Mouse (Mus musculus) forebrain, embryonic 14.5 days (tissue): ENCODE results near the gene Aire. TPM values are rescaled to one million over a fixed set of nuclear protein-coding genes. Genes with fewer than 3 reads are reported as not detected.

Experiments used
- ATAC-seq: fragments of 200-750 bp; cut with Nextera tagmentation; 2 replicates; pipeline ENCODE4 v1.8.0; 2017; ENCODE audit warnings: mild to moderate bottlenecking, moderate library complexity
- DNase-seq: peaks from one replicate; pipeline ENCODE4 v3.0.0-alpha.2; 2015; ENCODE audit warnings: low spot score
- H3K27ac ChIP-seq: fragments of 300-500 bp; sonication (generic); 2 replicates; pipeline ENCODE4 v1.5.1; 2014; ENCODE audit warnings: low read depth, mild to moderate bottlenecking, control low read depth, low read length, moderate library complexity
- H3K27me3 ChIP-seq: fragments of 300-500 bp; sonication (generic); replicated peaks from 2 replicates; pipeline ENCODE4 v1.6.1; 2014; ENCODE audit warnings: low read length, control low read depth, mixed read lengths; ENCODE audit not compliant: control insufficient read depth, insufficient read depth
- H3K36me3 ChIP-seq: fragments of 300-500 bp; sonication (generic); 2 replicates; pipeline ENCODE4 v1.6.1; 2014; ENCODE audit warnings: low read length, control low read depth; ENCODE audit not compliant: control insufficient read depth, insufficient read depth
- H3K4me1 ChIP-seq: fragments of 300-500 bp; sonication (generic); 2 replicates; pipeline ENCODE4 v1.6.1; 2014; ENCODE audit warnings: antibody characterized with exemption, low read length, control low read depth; ENCODE audit not compliant: control insufficient read depth, insufficient read depth
- H3K4me2 ChIP-seq: fragments of 300-500 bp; sonication (generic); 2 replicates; pipeline ENCODE4 v1.6.1; 2014; ENCODE audit warnings: mild to moderate bottlenecking, control low read depth, low read length
- H3K4me3 ChIP-seq: fragments of 300-500 bp; sonication (generic); 2 replicates; pipeline ENCODE4 v1.5.1; 2014; ENCODE audit warnings: low read depth, low read length, control low read depth
- H3K9ac ChIP-seq: fragments of 300-500 bp; sonication (generic); 2 replicates; pipeline ENCODE4 v1.6.1; 2014; ENCODE audit warnings: mild to moderate bottlenecking, low read length, control low read depth, moderate library complexity
- H3K9me3 ChIP-seq: fragments of 300-500 bp; sonication (generic); replicated peaks from 2 replicates; pipeline ENCODE4 v1.6.1; 2016; ENCODE audit warnings: low read length, control low read depth, mixed read lengths; ENCODE audit not compliant: control insufficient read depth
- WGBS: fragments of 180-500 bp; shearing (Covaris S2); extraction: QIAGEN DNeasy Blood & Tissue Kit; methylation state at CpG from one replicate; pipeline ENCODE4 v1.1.7; 2014; 5-methylcytosine and 5-hydroxymethylcytosine counted together
- polyA plus RNA-seq: library from polyadenylated mRNA; unstranded; fragments of >200 nt; fragmentation: Nextera tagmentation; extraction: Ambion mirVana; gene quantifications from 2 replicates; pipeline ENCODE4 v1.2.1, GENCODE M21; 2014

The Aire gene
- polyA plus RNA-seq, 1 experiment from 2014 or later: 0.14 TPM

- peak overlapping the region; percentile 93 for H3K27ac ChIP-seq
- H3K4me2 ChIP-seq: peak overlapping the region; percentile 61
- peak overlapping the region; percentile 88 for H3K9ac ChIP-seq
- no peaks in the 10 kb centered on the region for H3K36me3 ChIP-seq
- H3K4me3 ChIP-seq: peak overlapping the region; percentile 75
- under 1% methylated on average over 57 of the region's 59 CpGs for WGBS
- H3K9me3 ChIP-seq: no peaks in the 10 kb centered on the region
- peaks cover 14% of the 10 kb centered on the region for H3K4me1 ChIP-seq
- peak; percentile 96 for DNase-seq
- H3K27me3 ChIP-seq: no peaks in the 10 kb centered on the region
- ATAC-seq: peak; percentile 98
These were observed 34.0 kb downstream of the Aire start for GRCm38 (mm10) chr10:78009184-78009944.

- H3K4me1 ChIP-seq: peaks cover 14% of the 10 kb centered on the region
- H3K27ac ChIP-seq: no peak overlapping the region
- 81% methylated on average over 3 of the region's 3 CpGs for WGBS
- DNase-seq (no peak), ATAC-seq (no peak)
- H3K9me3 ChIP-seq: no peaks in the 10 kb centered on the region
- H3K4me2 ChIP-seq: peak overlapping the region; percentile 61
- H3K36me3 ChIP-seq: peaks cover 3% of the 10 kb centered on the region; the same call in 1 of the 2 replicates
- peak overlapping the region; percentile 75 for H3K4me3 ChIP-seq
- peak overlapping the region; percentile 88 for H3K9ac ChIP-seq
- H3K27me3 ChIP-seq: no peaks in the 10 kb centered on the region
These were observed 35.2 kb downstream of the Aire start for GRCm38 (mm10) chr10:78008169-78008568.

GRCm38 (mm10) chr10:78007203-78007602, 36.2 kb downstream of the Aire start:
- peak overlapping the region; percentile 18; the same call in 1 of the 2 replicates for H3K4me2 ChIP-seq
- no peaks in the 10 kb centered on the region for H3K27me3 ChIP-seq
- no peak overlapping the region for H3K27ac ChIP-seq
- WGBS: 49% methylated on average over 7 of the region's 7 CpGs
- no peak overlapping the region for H3K4me3 ChIP-seq
- H3K36me3 ChIP-seq: peaks cover 6% of the 10 kb centered on the region; the same call in 1 of the 2 replicates
- H3K9me3 ChIP-seq: no peaks in the 10 kb centered on the region
- no peak for ATAC-seq
- DNase-seq: no peak
- peak overlapping the region; percentile 45 for H3K9ac ChIP-seq
- peaks cover 14% of the 10 kb centered on the region for H3K4me1 ChIP-seq

- Histone ChIP-seq H3K27me3 (no peaks in the 10 kb centered on the region), H3K9ac (no peak overlapping the region), H3K4me1 (peaks cover 14% of the 10 kb centered on the region), H3K4me2 (no peak overlapping the region), H3K9me3 (no peaks in the 10 kb centered on the region), H3K27ac (no peak overlapping the region), H3K4me3 (no peak overlapping the region), H3K36me3 (peaks cover 17% of the 10 kb centered on the region)
- ATAC-seq: no peak
- DNase-seq: no peak
- 91% methylated on average over 4 of the region's 4 CpGs for WGBS
These were observed 37.5 kb downstream of the Aire start for GRCm38 (mm10) chr10:78005791-78006438.

- ATAC-seq: no peak
- Histone ChIP-seq H3K9ac (no peak overlapping the region), H3K27me3 (no peaks in the 10 kb centered on the region), H3K9me3 (no peaks in the 10 kb centered on the region), H3K4me2 (no peak overlapping the region), H3K36me3 (peaks cover 30% of the 10 kb centered on the region), H3K4me1 (peaks cover 14% of the 10 kb centered on the region), H3K27ac (no peak overlapping the region), H3K4me3 (no peak overlapping the region)
- 87% methylated on average over 3 of the region's 3 CpGs for WGBS
- DNase-seq: no peak
These were observed 38.8 kb downstream of the Aire start for GRCm38 (mm10) chr10:78004479-78005100.

GRCm38 (mm10) chr10:78002316-78002715, 41.1 kb downstream of the Aire start:
- ATAC-seq: no peak
- no peaks in the 10 kb centered on the region for H3K9me3 ChIP-seq
- H3K36me3 ChIP-seq: peaks cover 52% of the 10 kb centered on the region
- no peaks in the 10 kb centered on the region; the same call in 1 of the 2 replicates for H3K4me1 ChIP-seq
- DNase-seq: no peak
- H3K4me2 ChIP-seq: no peak overlapping the region
- no peaks in the 10 kb centered on the region for H3K27me3 ChIP-seq
- WGBS: 96% methylated on average over 2 of the region's 2 CpGs
- no peak overlapping the region for H3K4me3 ChIP-seq
- no peak overlapping the region for H3K9ac ChIP-seq
- no peak overlapping the region for H3K27ac ChIP-seq

GRCm38 (mm10) chr10:78001796-78002195, 41.6 kb downstream of the Aire start:
- Histone ChIP-seq H3K9ac (no peak overlapping the region), H3K36me3 (peaks cover 57% of the 10 kb centered on the region), H3K9me3 (no peaks in the 10 kb centered on the region), H3K27ac (no peak overlapping the region), H3K27me3 (no peaks in the 10 kb centered on the region), H3K4me2 (no peak overlapping the region), H3K4me1 (no peaks in the 10 kb centered on the region), H3K4me3 (no peak overlapping the region)
- ATAC-seq (no peak), DNase-seq (no peak)
- WGBS: 84% methylated on average over 11 of the region's 11 CpGs

GRCm38 (mm10) chr10:78000200-78000599, 43.2 kb downstream of the Aire start:
- DNase-seq (no peak), ATAC-seq (no peak)
- no peak overlapping the region for H3K4me3 ChIP-seq
- H3K9me3 ChIP-seq: no peaks in the 10 kb centered on the region
- no peak overlapping the region for H3K4me2 ChIP-seq
- H3K9ac ChIP-seq: no peak overlapping the region
- H3K27ac ChIP-seq: no peak overlapping the region
- no peaks in the 10 kb centered on the region for H3K4me1 ChIP-seq
- WGBS: 84% methylated on average over 5 of the region's 5 CpGs
- peaks cover 71% of the 10 kb centered on the region for H3K36me3 ChIP-seq
- H3K27me3 ChIP-seq: no peaks in the 10 kb centered on the region
